Mouse (Mus musculus): ENCODE measurements at regions not wholly inside any gene's neighbourhood (a gene's known extent, or its start where the extent isn't known, plus 50 kb on each side); places are given as distances from the start of the nearest gene placed in this dataset.

DNA sequence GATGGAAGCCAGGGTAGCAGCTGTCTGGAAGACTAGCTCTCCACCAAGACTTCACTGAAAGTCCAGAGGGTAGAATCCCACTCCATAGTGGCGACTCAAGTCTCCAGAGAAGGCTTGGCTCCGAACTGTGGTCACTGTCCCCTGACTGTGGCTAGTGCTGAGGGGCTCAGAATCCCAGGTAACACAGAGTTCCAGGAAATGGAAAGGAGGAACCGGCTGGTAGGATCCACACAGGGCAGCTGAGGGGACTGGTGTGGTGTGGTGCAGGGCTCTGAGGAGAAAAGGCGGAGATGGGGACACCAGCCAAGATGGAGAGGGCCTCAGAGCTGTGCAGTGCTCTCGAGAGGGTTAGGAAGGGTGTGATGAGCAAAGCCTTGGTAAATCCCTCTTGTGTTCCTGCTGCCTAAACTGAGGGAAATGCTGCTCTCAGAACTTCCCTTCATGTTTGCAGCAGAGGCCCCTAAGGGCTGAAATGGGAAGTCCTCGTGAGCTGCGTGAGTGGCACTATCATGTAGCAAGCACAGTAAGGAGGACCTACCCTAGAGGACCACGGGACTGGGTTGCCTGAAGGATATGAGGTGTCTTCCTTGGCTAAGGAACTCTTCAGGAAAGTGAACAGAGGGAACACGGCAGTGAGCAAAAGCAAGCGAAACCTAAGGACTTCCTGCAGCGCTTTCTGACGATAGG lies 946.2 kb downstream of the 4930447A16Rik start:
- 88% methylated on average over 12 of the region's 12 CpGs for WGBS
- no peak for ATAC-seq
- no peak overlapping the region for H3K27ac ChIP-seq (ENCODE audit: low read depth, low read length)
- peaks cover 10% of the 10 kb centered on the region; the same call in 1 of the 2 replicates for H3K4me1 ChIP-seq (ENCODE audit: insufficient read depth)
- no peak for DNase-seq
- TF ChIP-seq CTCF (IDR thresholded peaks at IDR 0.05; ENCODE audit: low read depth) = no peak
- H3K36me3 ChIP-seq (ENCODE audit: insufficient read depth) = no peaks in the 10 kb centered on the region
- no peak overlapping the region for H3K4me3 ChIP-seq (ENCODE audit: low read depth, low read length)
- H3K4me2 ChIP-seq (ENCODE audit: low read depth) = no peak overlapping the region
- H3K9ac ChIP-seq = no peak overlapping the region
- no peaks in the 10 kb centered on the region for H3K9me3 ChIP-seq (ENCODE audit: low read length)
- H3K27me3 ChIP-seq (ENCODE audit: insufficient read depth, low read length) = no peaks in the 10 kb centered on the region

DNA sequence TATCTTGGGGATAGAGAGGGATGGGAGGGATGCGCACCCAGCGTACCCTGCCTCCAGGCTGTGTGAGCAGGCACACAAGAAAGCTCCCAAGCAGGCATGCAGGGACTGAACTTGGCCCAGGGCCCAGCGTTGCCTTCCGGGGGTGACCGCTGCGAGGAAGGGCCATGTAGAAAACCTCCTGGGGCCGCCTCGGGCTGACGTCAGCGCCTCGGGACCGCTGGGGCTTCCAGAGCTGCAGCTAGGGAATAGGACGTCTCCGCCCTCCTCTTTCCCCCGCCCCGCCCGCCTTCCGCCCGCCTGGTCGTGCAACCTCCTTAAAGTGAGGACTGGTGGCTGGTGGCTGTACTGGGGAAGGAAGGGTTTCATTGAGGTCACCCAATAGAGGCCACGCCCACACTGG lies 948.4 kb downstream of the 4930447A16Rik start:
- peak overlapping the region; percentile 38 for H3K4me3 ChIP-seq (ENCODE audit: low read depth, low read length)
- H3K4me1 ChIP-seq (ENCODE audit: insufficient read depth) = peaks cover 10% of the 10 kb centered on the region; the same call in 1 of the 2 replicates
- H3K9ac ChIP-seq = peak overlapping the region; percentile 56

DNA sequence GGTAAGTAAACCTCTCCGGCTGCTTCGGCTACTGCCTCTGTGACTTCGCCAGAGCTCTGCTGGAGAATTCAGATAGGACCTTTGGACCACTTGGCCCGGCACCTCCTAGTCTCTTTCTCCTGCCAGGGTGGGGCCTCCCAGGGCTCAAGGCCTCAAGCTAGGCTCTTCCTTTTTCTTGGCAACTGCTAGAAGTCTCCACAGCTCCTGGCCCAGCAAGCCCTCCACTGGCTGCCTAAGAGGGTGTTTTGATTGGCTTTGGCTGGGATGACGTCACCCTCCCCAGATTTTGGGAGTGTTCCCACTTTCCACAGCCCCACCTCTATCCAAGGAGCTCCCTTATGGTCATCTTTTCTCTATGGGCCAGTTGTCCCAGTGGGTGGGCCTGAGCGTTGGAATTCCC lies 949.4 kb downstream of the 4930447A16Rik start:
- Histone ChIP-seq H3K27ac (ENCODE audit: low read depth, low read length) (no peak overlapping the region), H3K27me3 (ENCODE audit: insufficient read depth, low read length) (no peaks in the 10 kb centered on the region), H3K4me1 (ENCODE audit: insufficient read depth) (peaks cover 10% of the 10 kb centered on the region; the same call in 1 of the 2 replicates), H3K4me2 (ENCODE audit: low read depth) (no peak overlapping the region), H3K9ac (no peak overlapping the region), H3K4me3 (ENCODE audit: low read depth, low read length) (no peak overlapping the region), H3K9me3 (ENCODE audit: low read length) (no peaks in the 10 kb centered on the region), H3K36me3 (ENCODE audit: insufficient read depth) (no peaks in the 10 kb centered on the region)
- WGBS = 77% methylated on average over 6 of the region's 6 CpGs
- no peak for TF ChIP-seq CTCF (IDR thresholded peaks at IDR 0.05; ENCODE audit: low read depth)
- peak; percentile 12 for DNase-seq
- ATAC-seq = no peak

More for the DNA sequence above, 948.4 kb downstream of the 4930447A16Rik start:
- H3K27me3 ChIP-seq (ENCODE audit: insufficient read depth, low read length) = no peaks in the 10 kb centered on the region
- H3K36me3 ChIP-seq (ENCODE audit: insufficient read depth) = no peaks in the 10 kb centered on the region
- 1% methylated on average over 19 of the region's 21 CpGs for WGBS
- peak overlapping the region; percentile 71 for H3K4me2 ChIP-seq (ENCODE audit: low read depth)
- H3K27ac ChIP-seq (ENCODE audit: low read depth, low read length) = no peak overlapping the region
- ATAC-seq = peak; percentile 86
- peak; percentile 70 for DNase-seq
- no peaks in the 10 kb centered on the region for H3K9me3 ChIP-seq (ENCODE audit: low read length)
- no peak for TF ChIP-seq CTCF (IDR thresholded peaks at IDR 0.05; ENCODE audit: low read depth)

- DNase-seq (no peak), ATAC-seq (no peak)
- no peak overlapping the region for H3K27ac ChIP-seq (ENCODE audit: low read depth, low read length)
- no peaks in the 10 kb centered on the region for H3K27me3 ChIP-seq (ENCODE audit: insufficient read depth, low read length)
- peaks cover 10% of the 10 kb centered on the region; the same call in 1 of the 2 replicates for H3K4me1 ChIP-seq (ENCODE audit: insufficient read depth)
- H3K9me3 ChIP-seq (ENCODE audit: low read length) = no peaks in the 10 kb centered on the region
- H3K4me2 ChIP-seq (ENCODE audit: low read depth) = no peak overlapping the region
- TF ChIP-seq CTCF (IDR thresholded peaks at IDR 0.05; ENCODE audit: low read depth) = no peak
- no peak overlapping the region for H3K4me3 ChIP-seq (ENCODE audit: low read depth, low read length)
- WGBS = 92% methylated on average over 8 of the region's 8 CpGs
- no peaks in the 10 kb centered on the region for H3K36me3 ChIP-seq (ENCODE audit: insufficient read depth)
- H3K9ac ChIP-seq = no peak overlapping the region
These were observed 952.8 kb downstream of the 4930447A16Rik start for GRCm38 (mm10) chr15:38378106-38378505.

DNA sequence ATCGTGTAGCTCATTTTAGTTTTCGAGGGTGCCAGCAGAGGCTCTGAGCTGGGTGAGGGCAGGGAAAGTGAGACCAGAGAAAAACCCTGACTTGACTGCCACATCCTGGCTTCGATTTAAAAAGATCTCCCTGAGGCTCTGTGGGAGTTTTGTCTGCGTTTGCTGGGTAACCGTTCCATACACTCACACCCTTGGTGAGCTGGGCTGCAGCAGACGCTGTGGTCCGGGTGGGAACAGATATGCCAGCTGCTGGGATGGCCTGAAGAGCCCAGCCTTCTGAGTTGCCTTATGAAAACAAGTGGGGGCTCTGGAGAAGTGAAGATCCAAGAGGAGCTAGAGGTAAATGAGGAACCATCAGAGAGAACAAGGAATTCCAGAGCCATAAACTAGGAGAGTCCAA lies 962.3 kb downstream of the 4930447A16Rik start:
- no peaks in the 10 kb centered on the region for H3K27me3 ChIP-seq (ENCODE audit: insufficient read depth, low read length)
- WGBS = 75% methylated on average over 7 of the region's 7 CpGs
- no peak overlapping the region for H3K27ac ChIP-seq (ENCODE audit: low read depth, low read length)
- ATAC-seq (no peak), DNase-seq (no peak)
- no peak for TF ChIP-seq CTCF (IDR thresholded peaks at IDR 0.05; ENCODE audit: low read depth)
- H3K36me3 ChIP-seq (ENCODE audit: insufficient read depth) = no peaks in the 10 kb centered on the region
- no peak overlapping the region for H3K4me3 ChIP-seq (ENCODE audit: low read depth, low read length)
- no peaks in the 10 kb centered on the region for H3K9me3 ChIP-seq (ENCODE audit: low read length)
- H3K9ac ChIP-seq = no peak overlapping the region
- H3K4me2 ChIP-seq (ENCODE audit: low read depth) = no peak overlapping the region
- peaks cover 13% of the 10 kb centered on the region; the same call in 1 of the 2 replicates for H3K4me1 ChIP-seq (ENCODE audit: insufficient read depth)

DNA sequence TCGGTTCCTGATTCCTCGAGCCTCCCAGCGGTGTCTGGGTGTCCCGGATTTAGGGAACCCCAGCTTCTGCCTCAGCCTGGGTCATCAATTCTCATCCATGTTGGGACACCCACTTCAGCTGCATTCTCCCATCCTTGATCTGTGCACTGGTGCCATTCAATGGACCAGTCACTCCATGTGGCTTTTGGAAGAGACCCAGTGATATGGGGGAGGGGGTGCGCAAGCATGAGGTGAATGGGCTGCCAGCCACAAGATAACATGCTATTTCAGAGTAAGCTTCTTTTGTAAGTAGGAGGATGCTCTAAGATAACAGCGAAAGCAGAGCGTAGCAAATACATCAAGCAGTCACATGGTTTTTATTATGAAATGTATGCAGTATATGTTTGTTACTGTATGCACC lies 963.1 kb downstream of the 4930447A16Rik start:
- no peak overlapping the region for H3K4me2 ChIP-seq (ENCODE audit: low read depth)
- WGBS = 87% methylated on average over 7 of the region's 7 CpGs
- no peaks in the 10 kb centered on the region for H3K36me3 ChIP-seq (ENCODE audit: insufficient read depth)
- H3K9ac ChIP-seq = no peak overlapping the region
- no peak overlapping the region for H3K27ac ChIP-seq (ENCODE audit: low read depth, low read length)
- no peaks in the 10 kb centered on the region for H3K9me3 ChIP-seq (ENCODE audit: low read length)
- no peak for ATAC-seq
- TF ChIP-seq CTCF (IDR thresholded peaks at IDR 0.05; ENCODE audit: low read depth) = no peak
- no peak overlapping the region for H3K4me3 ChIP-seq (ENCODE audit: low read depth, low read length)
- DNase-seq = no peak
- H3K4me1 ChIP-seq (ENCODE audit: insufficient read depth) = peaks cover 13% of the 10 kb centered on the region; the same call in 1 of the 2 replicates
- H3K27me3 ChIP-seq (ENCODE audit: insufficient read depth, low read length) = no peaks in the 10 kb centered on the region

GRCm38 (mm10) chr15:38390450-38390849 lies 965.1 kb downstream of the 4930447A16Rik start:
- H3K9me3 ChIP-seq (ENCODE audit: low read length) = no peaks in the 10 kb centered on the region
- DNase-seq = no peak
- no peak for TF ChIP-seq CTCF (IDR thresholded peaks at IDR 0.05; ENCODE audit: low read depth)
- no peak for ATAC-seq
- no peak overlapping the region for H3K9ac ChIP-seq
- 77% methylated on average over 12 of the region's 12 CpGs for WGBS
- no peaks in the 10 kb centered on the region for H3K36me3 ChIP-seq (ENCODE audit: insufficient read depth)
- no peak overlapping the region for H3K4me2 ChIP-seq (ENCODE audit: low read depth)
- H3K27ac ChIP-seq (ENCODE audit: low read depth, low read length) = no peak overlapping the region
- no peaks in the 10 kb centered on the region for H3K27me3 ChIP-seq (ENCODE audit: insufficient read depth, low read length)
- H3K4me3 ChIP-seq (ENCODE audit: low read depth, low read length) = no peak overlapping the region
- no peaks in the 10 kb centered on the region for H3K4me1 ChIP-seq (ENCODE audit: insufficient read depth)

Measured in forebrain, postnatal 0 days (tissue).